Mouse (Mus musculus): ENCODE data around the gene Metap1d. TPM values are rescaled to one million over a fixed set of nuclear protein-coding genes. Genes with fewer than 3 reads are reported as not detected.
A peak's percentile ranks its signal among the peaks of the same experiment; 100 is the strongest.

The Metap1d gene
- total RNA-seq (2021): 10 to 100 TPM; 27.3 to 29.6 TPM
- long read RNA-seq, experiment 1, transcript Metap1d-201 (10 exons, 1,321 nt): major isoform, 26 of 38 reads
- long read RNA-seq, experiment 1, partial matches to known transcripts: 5 of 38 reads
- long read RNA-seq, experiment 1, other reads (novel, unspliced or antisense): 5 of 38 reads
- long read RNA-seq, experiment 2, transcript Metap1d-201 (10 exons, 1,321 nt): major isoform, 28 of 42 reads
- long read RNA-seq, experiment 2, partial matches to known transcripts: 7 of 42 reads
- long read RNA-seq, experiment 2, other reads (novel, unspliced or antisense): 7 of 42 reads

DNA sequence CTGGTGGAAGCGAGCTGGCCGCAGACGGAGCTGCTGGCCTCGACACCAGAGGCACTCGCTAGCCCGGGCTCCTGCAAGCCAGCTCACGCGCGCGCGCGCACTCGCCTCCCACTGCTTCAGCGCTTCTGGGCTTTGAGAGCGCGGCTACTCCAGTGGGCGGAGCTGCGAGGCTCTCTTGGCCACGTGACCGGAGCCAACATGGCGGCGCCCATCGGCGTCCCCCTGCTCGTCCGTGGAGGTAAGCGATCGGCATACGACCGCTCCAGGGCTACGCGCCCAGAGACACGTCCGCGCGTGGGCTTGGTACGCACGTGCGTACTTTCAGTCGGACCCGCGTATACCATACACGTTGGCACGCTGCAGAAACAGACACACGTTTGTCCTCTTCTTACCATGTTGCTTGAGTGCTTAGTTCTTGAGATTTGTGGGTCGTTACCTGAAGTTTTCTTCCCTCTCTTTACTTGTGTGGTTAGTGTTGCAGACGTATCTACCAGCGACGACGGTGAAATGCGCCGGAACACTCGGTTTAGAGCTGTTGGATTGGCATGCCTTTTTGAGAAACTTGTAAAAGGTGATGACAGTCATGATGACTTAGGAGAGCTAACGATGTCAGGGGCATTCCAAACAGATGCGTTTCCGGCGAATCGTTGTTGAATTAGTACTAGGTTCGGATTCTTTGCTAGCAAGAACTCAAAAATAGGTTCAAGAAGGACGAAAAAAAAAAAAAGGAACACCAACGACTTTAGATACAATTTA lies at the start of gene Metap1d:
Gene Metap1d, plus strand, starts transcription at position 116 of the 756 bp plus-strand sequence.
- intact Hi-C loops (cut with DNase I): no loop called here
- DNase-seq: peak; percentile 89 to 90

DNA sequence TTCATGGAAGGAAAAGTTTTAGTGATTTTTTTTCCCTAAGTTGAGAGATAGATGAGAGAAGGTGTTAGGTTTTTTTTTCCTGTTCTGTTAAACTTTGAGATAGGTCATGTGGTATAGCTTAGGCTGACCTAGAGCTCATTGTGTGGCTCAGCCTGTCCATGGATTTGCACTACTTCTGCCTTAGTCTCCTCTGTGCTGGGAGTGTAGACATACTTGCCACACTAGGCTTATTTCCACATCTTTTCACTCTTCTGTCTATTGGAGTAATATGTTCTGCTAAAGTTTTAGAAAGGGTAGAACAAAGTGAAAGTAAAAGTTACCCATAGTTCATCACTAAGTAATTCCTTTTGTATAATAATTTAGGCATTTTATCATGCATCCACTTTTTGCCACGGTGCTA lies 47.5 kb upstream of the Metap1d start:
- no peak for DNase-seq
- intact Hi-C loops (cut with DNase I): no loop called here

DNA sequence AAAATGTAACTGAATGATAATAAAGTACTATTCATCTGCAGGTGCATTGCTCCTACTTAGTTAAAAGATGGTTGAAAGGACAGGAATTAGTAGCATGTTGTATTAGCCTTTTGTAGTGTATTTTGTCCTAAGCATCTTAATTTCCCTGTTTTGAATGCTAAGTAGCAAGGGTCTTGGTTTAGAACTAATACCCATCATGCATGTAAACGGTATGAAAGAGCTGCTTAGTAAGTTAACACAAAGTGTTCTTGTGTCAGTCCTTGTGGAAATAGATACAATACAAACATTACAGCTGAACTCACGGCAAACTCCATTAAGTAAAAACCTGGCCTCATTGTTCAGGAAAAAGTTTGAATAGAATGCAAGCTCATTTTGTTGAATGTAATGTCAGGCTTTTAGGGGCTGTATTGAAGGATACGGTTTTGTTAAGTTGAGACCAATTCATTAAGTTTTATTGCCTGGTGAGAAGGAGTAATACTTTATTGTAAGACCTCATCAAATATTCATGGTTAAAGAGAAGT lies 34.3 kb upstream of the Metap1d start:
- no peak for DNase-seq
- intact Hi-C loops (cut with DNase I): no loop called here

DNA sequence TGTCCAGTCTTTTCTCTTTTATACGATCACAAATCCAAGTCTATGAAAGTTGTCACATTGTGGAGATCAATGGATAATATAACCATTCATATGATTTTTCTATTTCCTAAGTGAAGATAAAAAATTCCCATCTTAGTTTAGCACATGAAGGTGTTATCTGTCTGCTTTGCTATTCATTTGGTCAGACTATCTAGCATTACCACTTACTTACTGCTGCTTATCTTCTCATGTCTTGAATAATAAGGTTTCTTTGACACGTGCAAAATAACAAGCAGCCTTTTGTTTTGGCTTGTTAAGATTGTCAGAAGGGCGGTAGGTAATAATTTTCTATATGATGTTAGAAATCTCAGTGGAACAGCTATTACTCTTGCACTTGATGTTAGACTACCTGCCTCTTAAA lies 33.7 kb upstream of the Metap1d start:
- intact Hi-C loops (cut with DNase I): no loop called here

DNA sequence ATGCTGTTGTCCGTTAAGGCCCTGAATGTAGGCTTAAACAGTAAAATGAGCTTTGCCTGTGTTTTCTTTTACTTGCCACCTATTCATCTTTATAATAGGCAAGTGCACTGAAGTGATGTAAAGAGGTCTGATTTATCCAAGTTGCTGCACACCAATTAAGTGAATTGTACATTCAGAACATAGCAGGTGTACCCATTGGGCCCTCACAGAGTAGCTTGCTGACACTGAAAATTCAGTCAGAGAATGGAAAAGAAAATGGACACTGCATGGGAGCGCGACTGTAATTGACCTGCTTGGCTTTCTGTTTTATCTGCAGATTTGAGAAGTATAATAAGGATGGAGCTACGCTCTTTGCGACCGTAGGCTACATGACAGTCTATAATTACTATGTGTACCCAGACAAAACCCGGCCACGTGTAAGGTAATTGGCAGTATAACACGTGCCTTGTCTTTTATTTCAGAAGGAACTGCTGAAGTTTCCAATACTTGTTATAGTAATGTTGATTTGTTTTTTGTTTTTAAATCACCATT lies 32.1 kb upstream of the Metap1d start:
- DNase-seq: no peak
- intact Hi-C loops (cut with DNase I): no loop called here

More for the DNA sequence above, 33.7 kb upstream of the Metap1d start:
- no peak for DNase-seq

DNA sequence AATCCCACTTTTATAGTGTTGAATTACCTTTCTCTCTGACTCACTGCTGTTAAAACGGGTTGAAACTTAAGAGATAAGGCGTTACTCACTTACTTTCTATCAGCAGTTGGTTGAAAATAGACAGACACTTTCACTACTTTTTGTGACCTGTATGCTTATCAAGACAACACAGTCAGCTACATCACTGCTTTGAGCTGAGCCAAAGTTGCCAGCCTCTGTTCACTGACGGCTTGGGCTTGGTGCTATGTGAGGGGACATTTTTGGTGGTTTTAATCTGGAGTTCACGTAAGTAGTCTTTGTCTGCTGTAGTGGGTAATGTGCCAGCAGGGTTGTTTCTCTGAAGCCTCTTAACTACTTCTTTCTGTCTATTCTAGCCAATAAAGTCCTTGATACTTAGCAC lies 28.5 kb upstream of the Metap1d start:
- intact Hi-C loops (cut with DNase I): no loop called here
- DNase-seq: no peak

DNA sequence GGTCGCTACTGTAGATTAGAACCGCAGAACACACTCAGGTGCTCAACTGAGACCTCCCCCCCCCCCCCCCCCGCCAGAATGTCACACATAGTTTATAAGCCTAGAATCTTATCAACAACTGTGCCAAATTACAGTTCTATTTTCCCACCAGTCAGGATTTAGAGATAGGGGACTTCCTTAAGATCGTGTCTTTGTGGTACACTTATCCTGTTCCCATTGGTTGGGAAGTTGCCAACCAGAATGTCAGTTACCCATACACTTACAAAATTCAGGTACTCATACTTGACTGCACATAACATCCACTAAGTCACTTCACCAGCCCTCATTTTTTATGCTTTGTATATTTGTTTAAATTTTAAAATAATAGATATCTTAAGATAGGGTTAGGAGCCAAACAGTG lies 17.6 kb upstream of the Metap1d start:
- DNase-seq: no peak
- intact Hi-C loops (cut with DNase I): no loop called here

DNA sequence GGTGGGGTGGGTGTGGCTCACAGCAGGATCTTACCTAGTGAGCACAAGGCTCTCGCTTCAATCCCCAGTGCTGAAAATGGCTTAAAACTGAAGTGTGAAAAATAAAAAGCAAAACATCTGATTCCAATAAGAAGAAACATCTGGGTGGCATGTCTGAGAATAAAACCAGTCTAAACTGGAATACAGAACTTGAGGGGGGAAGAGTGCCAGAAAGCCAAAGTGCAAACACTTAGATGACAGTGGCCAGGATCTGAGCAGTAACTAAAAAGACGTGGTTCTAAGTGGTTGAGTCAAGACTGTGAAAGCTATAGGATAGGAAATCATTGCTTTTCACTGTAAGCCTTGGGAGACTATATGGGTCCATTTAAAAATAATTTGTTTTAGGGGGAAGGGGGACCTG lies 9.7 kb upstream of the Metap1d start:
- intact Hi-C loops (cut with DNase I): no loop called here
- no peak for DNase-seq

DNA sequence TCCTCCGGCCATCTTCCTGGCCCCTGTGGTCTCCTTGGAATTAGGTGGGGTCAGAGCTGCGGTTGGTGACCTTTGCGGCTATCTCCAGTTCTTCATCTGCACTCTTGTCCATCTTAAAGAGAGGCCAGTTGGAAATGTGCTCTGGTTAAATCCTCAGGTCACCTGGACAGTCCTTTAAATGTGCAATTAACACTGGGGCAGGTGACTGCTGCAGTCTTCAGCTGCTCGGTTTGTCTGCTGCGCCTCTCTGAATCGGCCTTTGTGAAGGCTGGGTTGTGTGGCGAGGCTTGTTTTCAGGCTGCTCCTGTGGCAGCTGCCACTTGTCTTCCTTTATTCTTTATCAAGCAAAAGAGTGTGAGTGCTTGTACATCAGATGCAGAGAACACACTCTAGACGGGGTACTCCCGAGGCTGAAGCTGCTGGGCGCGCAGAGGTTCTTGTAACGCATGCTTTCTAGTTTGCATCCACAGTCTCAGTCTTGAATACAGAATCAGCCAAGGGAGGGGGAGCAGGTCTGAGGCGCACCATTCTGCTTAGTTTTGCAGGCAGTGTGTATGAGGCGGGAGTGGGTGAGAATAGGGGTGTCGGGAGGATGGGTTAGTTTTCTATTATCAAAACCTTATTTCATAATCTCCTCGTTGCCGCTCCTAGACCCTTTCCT lies 7.4 kb upstream of the Metap1d start:
- DNase-seq: no peak
- intact Hi-C loops (cut with DNase I): no loop called here

DNA sequence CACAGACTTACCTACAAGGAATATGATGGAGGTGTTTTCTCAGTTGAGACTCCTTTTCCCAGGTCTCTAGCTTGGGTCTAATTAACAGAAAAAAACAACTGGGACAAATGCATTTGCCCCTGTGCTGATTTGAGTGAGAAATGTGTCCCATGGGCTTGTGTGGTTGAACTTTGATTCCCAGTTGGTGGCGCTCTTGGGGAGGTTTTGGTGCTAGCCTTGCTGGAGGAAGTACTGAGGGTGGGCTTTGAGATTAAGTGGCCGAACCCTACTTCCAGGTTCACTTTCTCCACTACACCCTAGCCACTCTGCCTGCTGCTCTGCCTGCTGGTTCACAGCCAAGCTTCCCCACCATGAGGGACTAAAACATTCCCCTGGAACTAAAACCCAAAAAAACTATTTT lies 3.5 kb upstream of the Metap1d start:
- no peak for DNase-seq
- intact Hi-C loops (cut with DNase I): no loop called here

DNA sequence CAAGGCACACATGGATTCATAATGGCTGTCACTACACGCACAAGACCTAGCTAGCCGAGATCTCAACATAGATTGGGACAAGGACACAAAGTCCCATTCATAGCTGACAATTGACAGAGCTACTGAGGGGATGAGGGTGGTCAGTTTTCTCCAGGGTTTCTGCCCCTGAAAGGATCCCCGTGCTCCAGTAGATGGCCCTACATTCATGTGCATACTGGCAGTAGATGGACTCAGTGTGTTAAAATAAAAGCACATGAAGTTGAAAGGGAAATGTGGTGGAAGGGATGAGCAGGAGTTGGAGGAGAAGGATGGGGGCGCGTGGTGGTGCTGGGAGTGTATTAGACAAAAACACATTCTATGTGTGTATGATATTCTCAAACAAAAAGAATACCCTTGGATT lies 1.3 kb upstream of the Metap1d start:
- intact Hi-C loops (cut with DNase I): no loop called here
- DNase-seq: no peak

DNA sequence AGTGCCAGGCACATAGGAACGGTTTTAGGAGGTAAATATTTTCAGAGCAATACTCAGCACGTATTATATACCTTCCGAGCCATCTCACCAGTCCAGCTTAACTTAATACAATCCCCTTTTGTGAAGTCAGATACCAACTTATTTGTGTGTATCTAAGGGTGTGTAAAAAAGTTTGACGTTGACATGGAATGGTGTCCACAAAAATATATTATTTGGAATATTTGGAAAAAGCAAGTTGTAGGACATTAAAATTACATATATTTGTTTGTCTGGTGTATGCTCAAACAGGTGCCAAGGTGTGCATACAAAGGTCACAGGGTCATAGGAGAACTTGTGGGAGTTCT lies 813 bp downstream of the Metap1d start:
- DNase-seq: no peak
- intact Hi-C loops (cut with DNase I): no loop called here

DNA sequence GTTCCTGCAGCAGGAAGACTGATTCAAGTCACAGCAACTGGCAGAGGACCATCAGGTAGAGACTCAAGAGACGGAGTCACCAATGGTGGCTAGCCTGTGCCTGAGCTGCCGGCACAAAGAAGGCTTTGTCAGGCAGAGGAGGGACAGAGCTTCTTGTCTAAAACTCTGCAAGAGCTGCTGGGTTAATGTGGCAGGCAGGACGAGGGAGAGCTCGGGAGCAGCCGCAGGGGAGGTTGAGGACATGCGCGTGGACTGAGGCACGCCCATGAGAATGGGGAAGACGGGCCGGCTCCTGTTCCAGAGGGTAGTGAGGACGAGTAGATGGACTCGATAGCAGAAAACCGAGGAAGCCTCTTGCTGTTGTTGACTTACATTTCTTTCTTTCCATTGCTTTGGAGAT lies 5.5 kb downstream of the Metap1d start:
- no peak for DNase-seq
- intact Hi-C loops (cut with DNase I): no loop called here

DNA sequence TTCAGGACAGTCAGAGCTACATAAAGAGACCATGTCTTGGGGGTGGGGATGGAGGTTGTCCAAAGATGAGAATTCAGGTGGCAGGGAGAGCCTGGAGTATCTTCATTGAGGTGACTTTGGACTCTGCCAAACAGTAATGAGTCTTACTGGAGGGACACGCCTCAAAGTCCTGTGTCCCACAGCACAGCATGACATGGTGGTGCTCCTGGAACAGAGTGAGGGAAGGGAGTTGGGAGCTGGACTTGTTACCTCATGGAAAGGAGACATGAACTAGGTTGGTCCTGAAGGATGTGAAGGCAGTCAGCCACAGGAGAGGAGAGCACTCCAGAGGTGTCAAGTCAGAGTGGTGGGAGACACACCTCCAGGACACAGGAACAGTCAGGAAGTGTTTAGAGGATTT lies 6.6 kb downstream of the Metap1d start:
- DNase-seq: no peak
- intact Hi-C loops (cut with DNase I): no loop called here

DNA sequence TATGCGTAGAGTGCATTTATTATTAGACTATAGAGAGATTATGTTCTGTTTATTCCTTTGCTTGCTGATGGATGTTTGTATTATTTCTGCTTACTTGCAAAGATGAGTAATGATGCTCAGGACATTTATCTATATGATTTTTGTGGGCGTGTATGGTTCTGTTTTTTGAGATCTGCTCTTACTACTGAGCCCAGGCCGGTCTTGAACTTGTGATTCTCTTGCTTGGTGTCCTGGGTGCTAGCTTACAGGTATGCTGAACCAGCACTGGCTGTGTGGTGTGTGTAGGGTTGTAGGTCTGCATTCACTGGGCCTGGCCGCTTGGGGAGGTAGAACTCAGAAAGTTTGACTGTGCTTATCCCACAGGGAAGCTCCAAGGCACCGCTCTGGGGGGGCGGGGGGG lies 8.1 kb downstream of the Metap1d start:
- no peak for DNase-seq
- intact Hi-C loops (cut with DNase I): no loop called here

DNA sequence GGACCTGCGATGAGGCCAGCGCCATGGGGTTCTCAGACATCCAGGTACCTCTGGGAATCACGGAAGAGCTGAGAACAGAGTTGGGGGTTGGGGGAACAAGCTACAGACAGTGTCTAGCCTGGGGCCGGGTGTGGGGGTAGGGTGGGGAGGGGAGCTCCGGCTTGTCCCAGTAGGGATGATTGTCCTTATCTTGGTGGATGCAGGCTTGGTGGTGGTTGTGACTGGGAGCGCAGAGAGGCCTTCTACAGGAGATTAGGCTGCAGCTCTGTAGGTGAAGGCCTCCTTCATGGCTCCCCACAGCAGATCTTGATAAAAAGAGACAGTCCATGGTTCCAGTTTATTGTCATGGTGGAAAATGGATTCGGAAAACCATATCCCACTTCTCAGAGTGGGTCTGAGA lies 8.5 kb downstream of the Metap1d start:
- intact Hi-C loops (cut with DNase I): no loop called here

DNA sequence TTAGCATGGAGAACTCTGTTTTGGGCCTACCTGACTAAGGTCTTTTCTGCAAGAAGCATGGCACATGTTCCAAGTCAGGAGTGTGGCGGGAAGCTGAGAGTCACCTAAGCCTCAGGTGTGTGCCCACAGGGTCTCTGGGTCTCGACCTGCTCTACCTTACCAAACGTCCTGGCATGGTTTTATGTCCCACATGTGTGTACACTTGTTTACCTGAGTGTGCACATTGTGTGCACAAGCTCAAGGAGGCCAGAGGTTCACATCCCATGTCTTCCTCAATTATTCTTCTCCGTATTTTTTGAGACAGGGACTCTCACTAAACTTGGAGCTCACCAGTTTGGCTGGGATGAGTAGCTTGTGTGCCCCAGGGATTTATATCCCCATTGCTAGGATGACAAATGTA lies 9.0 kb downstream of the Metap1d start:
- DNase-seq: no peak
- intact Hi-C loops (cut with DNase I): no loop called here

More for the DNA sequence above, 8.5 kb downstream of the Metap1d start:
- no peak for DNase-seq

DNA sequence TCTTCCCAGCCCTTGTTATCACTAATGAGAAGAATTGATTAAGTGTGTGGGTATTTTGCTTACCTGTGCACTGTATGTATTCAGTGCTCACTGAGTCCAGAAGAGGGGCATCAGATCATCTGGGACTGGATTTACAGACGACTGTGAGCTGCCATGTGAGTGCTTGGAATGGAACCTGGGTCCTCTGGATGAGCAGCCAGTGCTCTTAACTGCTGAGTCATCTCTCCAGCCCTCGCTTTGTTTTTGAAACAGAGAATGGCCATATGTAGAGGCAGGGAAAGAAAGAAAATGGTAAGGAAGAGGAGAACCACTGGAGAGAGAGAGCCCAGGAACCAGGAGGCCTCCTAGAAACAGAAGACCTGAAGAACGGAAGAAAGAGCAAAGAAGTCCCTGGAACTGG lies 9.5 kb downstream of the Metap1d start:
- DNase-seq: no peak
- intact Hi-C loops (cut with DNase I): no loop called here

DNA sequence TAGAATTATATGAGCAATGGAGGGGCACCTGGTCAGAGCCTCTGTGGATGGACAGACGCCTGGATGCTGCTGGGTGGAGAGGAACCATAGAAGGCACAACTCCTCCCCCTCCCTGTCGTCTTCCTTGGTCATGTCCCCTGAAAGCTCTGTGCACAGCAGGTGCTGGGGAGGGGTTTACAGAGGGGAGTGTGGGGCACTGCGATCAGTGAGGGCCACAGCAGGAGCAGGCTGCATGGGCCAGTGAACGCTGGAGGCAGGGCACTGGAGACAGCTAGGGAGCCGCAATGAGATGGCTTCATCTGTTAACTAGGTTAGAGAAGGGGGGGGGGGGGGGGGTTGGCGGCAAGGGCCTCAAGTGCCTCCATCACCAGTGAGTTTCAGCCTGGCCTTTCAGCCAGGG lies 13.0 kb downstream of the Metap1d start:
- no peak for DNase-seq
- intact Hi-C loops (cut with DNase I): no loop called here

DNA sequence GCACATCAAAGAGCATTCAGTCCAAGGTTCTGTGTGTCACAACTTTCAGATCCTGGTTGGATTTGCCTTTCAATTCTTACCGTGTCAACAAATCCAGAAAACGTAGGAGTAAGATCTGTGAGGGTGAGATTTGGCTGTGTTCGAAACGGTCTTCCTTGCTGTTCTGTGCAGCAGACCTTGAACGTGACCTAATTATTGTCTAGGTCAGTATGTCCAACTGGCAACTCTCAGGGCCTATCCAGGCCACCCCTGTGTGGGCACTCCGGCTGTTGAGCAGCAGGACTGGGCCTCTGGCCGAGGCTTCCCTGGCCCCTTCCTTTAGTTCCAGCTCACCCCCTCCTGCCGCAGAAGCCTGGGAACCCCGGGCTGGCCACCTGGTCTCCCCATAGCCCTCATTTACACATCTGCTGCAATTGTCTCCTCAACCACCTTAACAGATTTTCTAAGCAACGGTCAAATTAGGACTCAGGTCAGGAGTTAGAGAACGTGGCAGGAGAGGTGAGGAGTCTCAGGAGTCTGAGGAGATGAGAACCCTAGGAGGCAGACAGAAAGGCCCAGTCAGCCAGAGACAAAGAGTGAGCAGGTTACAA lies 13.9 kb downstream of the Metap1d start:
- intact Hi-C loops (cut with DNase I): no loop called here
- no peak for DNase-seq

DNA sequence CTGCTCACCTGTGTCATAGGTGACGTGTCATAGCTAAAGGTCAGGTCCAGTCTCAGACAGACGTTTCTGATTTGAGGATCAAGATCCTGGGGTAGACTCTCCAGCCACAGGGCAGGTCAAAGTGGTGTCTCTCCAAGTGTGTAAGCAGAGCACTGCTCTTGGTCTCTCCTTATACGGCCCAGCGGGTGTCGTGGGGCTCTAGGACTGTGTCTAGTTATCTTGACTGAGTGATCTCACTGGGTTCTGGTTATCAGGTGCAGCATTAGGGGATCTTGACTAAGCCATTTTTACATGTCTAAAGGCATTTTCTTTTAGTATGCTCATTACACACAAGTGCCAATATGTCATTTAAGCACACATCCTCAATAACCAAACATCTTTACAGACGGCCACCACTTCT lies 18.0 kb downstream of the Metap1d start:
- intact Hi-C loops (cut with DNase I): no loop called here
- no peak for DNase-seq

Data from gastrocnemius, postnatal 36 days (tissue).